Mouse (Mus musculus) kidney, adult 2 months (tissue): ENCODE measurements around the gene Scarf2.

ENCODE experiments used
- CTCF ChIP-seq: fragments of 200-500 bp; conservative IDR thresholded peaks from 2 replicates; pipeline ENCODE4 v1.5.1; 2011; ENCODE audit warnings: low read depth, mild to moderate bottlenecking, control low read depth, low read length, moderate library complexity, mixed read lengths; ENCODE audit not compliant: insufficient read depth, insufficient read length
- POLR2A ChIP-seq: fragments of 200-500 bp; IDR thresholded peaks from one replicate; pipeline ENCODE4 v1.6.1; 2011; ENCODE audit warnings: low read depth, low read length, control low read depth

- TF ChIP-seq POLR2A, result no peak
- TF ChIP-seq CTCF, result no peak
These were observed 51.3 kb downstream of the Scarf2 start for GRCm38 (mm10) chr16:17848431-17848830.
